In genomic region chr6:29529444-29529820, GRCm38 (mm10) we compare ENCODE assay signal across 13 mouse cellular contexts. TPM values are rescaled to one million over a fixed set of nuclear protein-coding genes. Genes with fewer than 3 reads are reported as not detected.
DNase-seq lines count a peak whose midpoint lies in the region; ATAC-seq and TF ChIP-seq lines count a peak whose summit lies in the region.
"Had no signal": no experiment of that assay in that cellular context is flagged by ENCODE, and none has a peak within 500 bp of the region (broad histone marks: within the 10 kb centered on the region; RNA-seq: fewer than 3 reads in every experiment).

No protein-coding gene starts in this region.

- no peak for DNase-seq in heart, adult 2 months
- DNase-seq in liver, postnatal 0 days = no peak
- DNase-seq in layer of hippocampus, adult 18-20 months (ENCODE audit: low spot score in 2 of 2) = no peak
- no peak for DNase-seq in cerebellum, postnatal 14 days
- DNase-seq: cerebellum, postnatal 25 days; left cerebral cortex, postnatal 4 days; thymus, postnatal 36 days had no signal

- no peak for ATAC-seq in heart, embryonic 16.5 days (replicated peaks; ENCODE audit: extremely low read depth, insufficient read depth, low FRiP score)
- ATAC-seq in liver, postnatal 0 days = no peak
- no peak for ATAC-seq in erythroblast, adult 5-6 weeks (replicated peaks; ENCODE audit: low FRiP score, poor library complexity, severe bottlenecking)

- peak overlapping the region; percentile 34 for H3K4me3 ChIP-seq in heart, embryonic 16.5 days (ENCODE audit: low read length)
- no peak overlapping the region for H3K4me3 ChIP-seq in heart, adult 2 months
- H3K4me3 ChIP-seq in E14TG2a.4 (replicated peaks; ENCODE audit: low read length) = peak overlapping the region; percentile 39
- peak overlapping the region; percentile 58 for H3K4me3 ChIP-seq in bone marrow macrophage, adult 2 months (ENCODE audit: insufficient read depth, low read length)
- peak overlapping the region; percentile 64 for H3K4me3 ChIP-seq in liver, postnatal 0 days (ENCODE audit: low read depth, low read length)
- H3K4me3 ChIP-seq: hindbrain, embryonic 15.5 days had no signal

- no peak for TF ChIP-seq EP300 in heart, adult 2 months (IDR thresholded peaks at IDR 0.05; ENCODE audit: insufficient read depth, low read depth, low read length)
- TF ChIP-seq EP300 in liver, postnatal 0 days (IDR thresholded peaks at IDR 0.05; ENCODE audit: low read depth) = no peak

- no peaks in the 10 kb centered on the region for H3K36me3 ChIP-seq in heart, embryonic 16.5 days (ENCODE audit: control insufficient read depth, insufficient read depth)
- H3K36me3 ChIP-seq in heart, adult 2 months (ENCODE audit: control insufficient read depth, insufficient read depth, low read length) = no peaks in the 10 kb centered on the region
- H3K36me3 ChIP-seq in E14TG2a.4 (ENCODE audit: insufficient read depth, low read length) = no peaks in the 10 kb centered on the region
- H3K36me3 ChIP-seq in liver, postnatal 0 days (replicated peaks; ENCODE audit: insufficient read depth, low read length) = no peaks in the 10 kb centered on the region
- H3K36me3 ChIP-seq: hindbrain, embryonic 15.5 days had no signal

- H3K79me2 ChIP-seq in heart, adult 2 months (replicated peaks; ENCODE audit: control insufficient read depth, insufficient read depth, low read length) = no peaks in the 10 kb centered on the region

- intact Hi-C loops in heart, adult 2 months (cut with DNase I) = no loop called here

- H3K9ac ChIP-seq in heart, embryonic 16.5 days (ENCODE audit: low read length) = peak overlapping the region; percentile 47; the same call in 1 of the 2 replicates
- no peak overlapping the region for H3K9ac ChIP-seq in heart, adult 2 months (ENCODE audit: low read depth, low read length)
- peak overlapping the region; percentile 21; the same call in 1 of the 2 replicates for H3K9ac ChIP-seq in liver, postnatal 0 days (replicated peaks)
- H3K9ac ChIP-seq: hindbrain, embryonic 15.5 days had no signal

- 12% methylated on average over 2 of the region's 2 CpGs for WGBS in heart, embryonic 16.5 days
- 31% methylated on average over 2 of the region's 2 CpGs for WGBS in heart, adult 2 months
- WGBS in liver, postnatal 0 days (ENCODE audit: insufficient replicate concordance) = 17% methylated on average over 2 of the region's 2 CpGs

- H3K4me1 ChIP-seq in heart, embryonic 16.5 days (ENCODE audit: control insufficient read depth, insufficient read depth, low read length) = peaks cover 32% of the 10 kb centered on the region
- H3K4me1 ChIP-seq in heart, adult 2 months (ENCODE audit: control insufficient read depth, insufficient read depth, low read length) = 0 out of 2 replicates have a peak, but pooled peaks cover 3% of the 10 kb centered on the region
- H3K4me1 ChIP-seq in E14TG2a.4 (replicated peaks; ENCODE audit: low read depth, low read length) = peaks cover 51% of the 10 kb centered on the region
- peaks cover 47% of the 10 kb centered on the region for H3K4me1 ChIP-seq in bone marrow macrophage, adult 2 months (ENCODE audit: control insufficient read depth, insufficient read depth, low read length)
- H3K4me1 ChIP-seq in liver, postnatal 0 days (ENCODE audit: insufficient read depth) = peaks cover 20% of the 10 kb centered on the region

- peaks cover 4% of the 10 kb centered on the region; the same call in 1 of the 2 replicates for H3K9me3 ChIP-seq in heart, embryonic 16.5 days (replicated peaks; ENCODE audit: control insufficient read depth, low read length)
- no peaks in the 10 kb centered on the region for H3K9me3 ChIP-seq in E14TG2a.4 (ENCODE audit: low read length)
- no peaks in the 10 kb centered on the region for H3K9me3 ChIP-seq in liver, postnatal 0 days (ENCODE audit: low read length)
- H3K9me3 ChIP-seq: hindbrain, embryonic 15.5 days had no signal

- no peak overlapping the region for H3K27ac ChIP-seq in heart, embryonic 16.5 days (ENCODE audit: low read length)
- H3K27ac ChIP-seq in heart, adult 2 months = no peak overlapping the region
- peak overlapping the region; percentile 98 for H3K27ac ChIP-seq in bone marrow macrophage, adult 2 months (ENCODE audit: insufficient read depth, low read depth, low read length)
- H3K27ac ChIP-seq in liver, postnatal 0 days (ENCODE audit: low read depth) = peak overlapping the region; percentile 71
- H3K27ac ChIP-seq: hindbrain, embryonic 15.5 days had no signal

- peak overlapping the region; percentile 60 for H3K4me2 ChIP-seq in heart, embryonic 16.5 days (ENCODE audit: low read depth, low read length)
- H3K4me2 ChIP-seq in liver, postnatal 0 days (ENCODE audit: low read depth, low read length) = peak overlapping the region; percentile 93
- H3K4me2 ChIP-seq: hindbrain, embryonic 15.5 days had no signal

- TF ChIP-seq POLR2A in heart, adult 2 months (IDR thresholded peaks at IDR 0.05; ENCODE audit: insufficient read depth, low read depth, low read length) = no peak
- TF ChIP-seq POLR2A in bone marrow macrophage, adult 2 months (IDR thresholded peaks at IDR 0.05; ENCODE audit: borderline replicate concordance, low read depth, low read length) = no peak

- no peak for TF ChIP-seq CTCF in heart, adult 2 months (IDR thresholded peaks at IDR 0.05)
- no peak for TF ChIP-seq CTCF in E14TG2a.4 (conservative IDR thresholded peaks at IDR 0.05; ENCODE audit: low read length)
- no peak for TF ChIP-seq CTCF in bone marrow macrophage, adult 2 months (IDR thresholded peaks at IDR 0.05; ENCODE audit: low read depth, low read length)
- TF ChIP-seq CTCF in liver, postnatal 0 days (IDR thresholded peaks at IDR 0.05; ENCODE audit: low read depth) = no peak

- peaks cover 13% of the 10 kb centered on the region for H3K27me3 ChIP-seq in heart, embryonic 16.5 days (ENCODE audit: control insufficient read depth, insufficient read depth, low read length)
- peaks cover 6% of the 10 kb centered on the region for H3K27me3 ChIP-seq in heart, adult 2 months (ENCODE audit: control insufficient read depth, insufficient read depth, low read length)
- H3K27me3 ChIP-seq in E14TG2a.4 (ENCODE audit: insufficient read depth, low read length) = peaks cover 65% of the 10 kb centered on the region
- peaks cover 34% of the 10 kb centered on the region for H3K27me3 ChIP-seq in liver, postnatal 0 days (ENCODE audit: insufficient read depth, low read length)

RNA-seq across cellular contexts. Expression of gene Irf5, which starts 3.0 kb away (rescaled TPM):
- polyA plus RNA-seq in heart, embryonic 16.5 days (2015; fragmentation: Nextera tagmentation; extraction: Ambion mirVana) = 5.4 and 5.7 TPM in 2 replicates
- total RNA-seq in heart, adult 2 months (2021) = 1 to 10 TPM; 2.7 to 3.6 TPM
- polyA plus RNA-seq in heart, adult 2 months (2012; rRNA removed) = 4.9 and 7.5 TPM in 2 replicates
- polyA plus RNA-seq in bone marrow macrophage, adult 2 months (2012; ENCODE audit: insufficient read depth, insufficient read length, missing spikeins) = 201 and 214 TPM in 2 replicates
- polyA plus RNA-seq in liver, postnatal 0 days (2015; fragmentation: Nextera tagmentation; extraction: Ambion mirVana) = 11.8 and 12.0 TPM in 2 replicates
- total RNA-seq in layer of hippocampus, adult 18-20 months (2021) = 1 to 10 TPM; 4.4 to 5.4 TPM
- 11.9 and 14.4 TPM in 2 replicates for total RNA-seq in erythroblast, adult 5-6 weeks (2015; ENCODE audit: low replicate concordance)
- 6.6 and 12.5 TPM in 2 replicates for total RNA-seq in erythroblast, adult 5-6 weeks (2017; ENCODE audit: low replicate concordance)

RNA-seq across cellular contexts. Expression of gene Kcp, which starts 21.7 kb away (rescaled TPM):
- polyA plus RNA-seq in heart, embryonic 16.5 days (2015; fragmentation: Nextera tagmentation; extraction: Ambion mirVana) = 9.2 and 9.5 TPM in 2 replicates
- total RNA-seq in heart, adult 2 months (2021) = 1 to 10 TPM; 2.3 to 3.0 TPM
- 8.5 and 9.8 TPM in 2 replicates for polyA plus RNA-seq in heart, adult 2 months (2012; rRNA removed)
- 0.28 and 0.40 TPM in 2 replicates for polyA plus RNA-seq in bone marrow macrophage, adult 2 months (2012; ENCODE audit: insufficient read depth, insufficient read length, missing spikeins)
- polyA plus RNA-seq in liver, postnatal 0 days (2015; fragmentation: Nextera tagmentation; extraction: Ambion mirVana) = 2.2 and 2.3 TPM in 2 replicates
- 1 to 10 TPM; 1.1 to 2.3 TPM for total RNA-seq in layer of hippocampus, adult 18-20 months (2021)
- total RNA-seq in erythroblast, adult 5-6 weeks (2015; ENCODE audit: low replicate concordance) = not detected in 2 replicates
- not detected in 2 replicates for total RNA-seq in erythroblast, adult 5-6 weeks (2017; ENCODE audit: low replicate concordance)

RNA-seq across cellular contexts. Expression of gene Atp6v1fnb, which starts 58.2 kb away (rescaled TPM):
- polyA plus RNA-seq in heart, embryonic 16.5 days (2015; fragmentation: Nextera tagmentation; extraction: Ambion mirVana) = not detected in 2 replicates
- not detected for total RNA-seq in heart, adult 2 months (2021)
- polyA plus RNA-seq in heart, adult 2 months (2012; rRNA removed) = not detected in 2 replicates
- polyA plus RNA-seq in bone marrow macrophage, adult 2 months (2012; ENCODE audit: insufficient read depth, insufficient read length, missing spikeins) = not detected in 2 replicates
- not detected in 2 replicates for polyA plus RNA-seq in liver, postnatal 0 days (2015; fragmentation: Nextera tagmentation; extraction: Ambion mirVana)
- total RNA-seq in layer of hippocampus, adult 18-20 months (2021) = 1 to 10 TPM in 1 of 2 experiments, under 1 TPM in 1; 0.67 to 1.2 TPM
- not detected in 2 replicates for total RNA-seq in erythroblast, adult 5-6 weeks (2015; ENCODE audit: low replicate concordance)
- total RNA-seq in erythroblast, adult 5-6 weeks (2017; ENCODE audit: low replicate concordance) = not detected in 2 replicates
- polyA plus RNA-seq: CD4-positive, CD25-positive, alpha-beta regulatory T cell, adult 4 months had no signal

Comparison
In these comparisons a context has a peak if more than half of its experiments do, and no peak if none do; other contexts are left out.
1. H3K27ac ChIP-seq: peak in bone marrow macrophage, adult 2 months (single experiment) and liver, postnatal 0 days (single experiment); none in heart, embryonic 16.5 days (single experiment) and heart, adult 2 months (single experiment).
2. RNA of gene Irf5, which starts 3.0 kb away (polyA plus RNA-seq): 201 to 214 TPM in bone marrow macrophage, adult 2 months; 11.8 to 12.0 TPM in liver, postnatal 0 days, 4.9 to 7.5 TPM in heart, adult 2 months and 5.4 to 5.7 TPM in heart, embryonic 16.5 days; every median in the first group is over 10 times any median in the second.